Mouse (Mus musculus) heart, adult 2 months (tissue): ENCODE data around the gene Slc16a2. TPM values are rescaled to one million over a fixed set of nuclear protein-coding genes. Genes with fewer than 3 reads are reported as not detected.

Experiments
- DNase-seq, 2 experiments: peaks; one replicate each; pipeline ENCODE4 v3.0.0; 2021
- H3K27ac ChIP-seq: fragments of 200-600 bp; 2 replicates; pipeline ENCODE4 v1.8.1; 2022
- H3K27me3 ChIP-seq: fragments of 200-500 bp; 2 replicates; pipeline ENCODE4 v1.6.1; 2012; ENCODE audit warnings: mild to moderate bottlenecking, low read length, inconsistent platforms, mixed read lengths; ENCODE audit not compliant: control insufficient read depth, insufficient read depth
- H3K36me3 ChIP-seq: fragments of 200-500 bp; 2 replicates; pipeline ENCODE4 v1.6.1; 2012; ENCODE audit warnings: low read length, inconsistent platforms; ENCODE audit not compliant: control insufficient read depth, insufficient read depth
- H3K4me1 ChIP-seq: fragments of 200-500 bp; 2 replicates; pipeline ENCODE4 v1.6.1; 2011; ENCODE audit warnings: low read length; ENCODE audit not compliant: control insufficient read depth, insufficient read depth
- H3K4me3 ChIP-seq: fragments of 200-600 bp; 2 replicates; pipeline ENCODE4 v1.8.1; 2022
- H3K79me2 ChIP-seq: fragments of 200-500 bp; replicated peaks from 2 replicates; pipeline ENCODE4 v1.6.1; 2012; ENCODE audit warnings: mild to moderate bottlenecking, inconsistent platforms, low read length, moderate library complexity, mixed read lengths; ENCODE audit not compliant: control insufficient read depth, insufficient read depth
- H3K9ac ChIP-seq: fragments of 200-500 bp; 2 replicates; pipeline ENCODE4 v1.6.1; 2012; ENCODE audit warnings: low read depth, mild to moderate bottlenecking, control low read depth, inconsistent platforms, low read length, mixed read lengths
- CTCF ChIP-seq: fragments of 200-600 bp; IDR thresholded peaks from 2 replicates; pipeline ENCODE4 v1.8.1; 2022; ENCODE audit warnings: antibody characterized with exemption, mild to moderate bottlenecking, moderate library complexity
- EP300 ChIP-seq: fragments of 200-500 bp; IDR thresholded peaks from 2 replicates; pipeline ENCODE4 v1.6.1; 2011; ENCODE audit warnings: low read depth, low read length, control low read depth; ENCODE audit not compliant: insufficient read depth
- POLR2A ChIP-seq: fragments of 200-500 bp; IDR thresholded peaks from 2 replicates; pipeline ENCODE4 v1.6.1; 2011; ENCODE audit warnings: mild to moderate bottlenecking, low read depth, low read length, control low read depth; ENCODE audit not compliant: insufficient read depth
- WGBS: fragments of 180-500 bp; shearing (Covaris S2); methylation state at CpG from one replicate; pipeline ENCODE4 v1.1.7; 2018; 5-methylcytosine and 5-hydroxymethylcytosine counted together
- intact Hi-C: fragments of 180-260 bp; cut with DNase I; formaldehyde crosslinking; loops from one replicate; pipeline ENCODE4 v1.15.1; 2025
- long read RNA-seq: library from polyadenylated mRNA; stranded (forward); transcript quantifications from one replicate; pipeline ENCODE4 v2.0.0, GENCODE M21; 2021
- polyA plus RNA-seq: library from polyadenylated mRNA; depleted of rRNA; stranded (reverse); fragments of >200 nt; gene quantifications from 2 replicates; pipeline ENCODE4 v1.2.3, GENCODE M21; 2012; rRNA removed
- total RNA-seq, 2 experiments: library from RNA; stranded (reverse); gene quantifications; 2 replicates each; pipeline ENCODE4 v1.2.3; 2021

Slc16a2 gene
- 1 to 10 TPM; 7.3 to 7.8 TPM for total RNA-seq
- 12.8 and 18.5 TPM in 2 replicates for polyA plus RNA-seq
- long read RNA-seq, full-length matches to known transcripts, result 2 of 8 reads
- long read RNA-seq, partial matches to known transcripts, result 0 of 8 reads
- long read RNA-seq, other reads (novel, unspliced or antisense), result 6 of 8 reads

GRCm38 (mm10) chrX:103821832-103822196 is at the start of gene Slc16a2:
Slc16a2 (minus strand) TSS chrX:103821983.
- peak; percentile 85 for TF ChIP-seq POLR2A
- no peak for TF ChIP-seq CTCF
- peak; percentile 31; the same call in 1 of the 2 replicates for TF ChIP-seq EP300
- WGBS, result 17% methylated on average over 17 of the region's 17 CpGs
- no peaks in the 10 kb centered on the region for H3K27me3 ChIP-seq

GRCm38 (mm10) chrX:103863502-103863901 is 41.7 kb upstream of the Slc16a2 start:
- no peaks in the 10 kb centered on the region for H3K79me2 ChIP-seq
- TF ChIP-seq POLR2A (no peak), EP300 (no peak), CTCF (no peak)

More at GRCm38 (mm10) chrX:103821832-103822196, at the start of gene Slc16a2:
- intact Hi-C loops, result loop anchor here (2.0 kb wide), 1 partner anchor 125 kb away; no protein-coding TSS in a partner anchor
- H3K4me3 ChIP-seq, result peak within 1 kb of the TSS; percentile 59
- H3K9ac ChIP-seq, result peak within 1 kb of the TSS; percentile 85
- peak within 1 kb of the TSS; percentile 83 for H3K27ac ChIP-seq
- H3K4me1 ChIP-seq, result no peaks in the 10 kb centered on the region; the same call in 1 of the 2 replicates
- H3K36me3 ChIP-seq, result no peaks in the 10 kb centered on the region
- DNase-seq, result peak; percentile 72 to 77
- H3K79me2 ChIP-seq, result no peaks in the 10 kb centered on the region

GRCm38 (mm10) chrX:103862877-103863276 is 41.1 kb upstream of the Slc16a2 start:
- intact Hi-C loops, result no loop called here
- H3K79me2 ChIP-seq, result no peaks in the 10 kb centered on the region
- H3K4me3 ChIP-seq, result no peak overlapping the region
- no peaks in the 10 kb centered on the region for H3K27me3 ChIP-seq
- no peak overlapping the region for H3K27ac ChIP-seq
- no peak for DNase-seq
- H3K4me1 ChIP-seq, result no peaks in the 10 kb centered on the region
- TF ChIP-seq CTCF, result no peak
- no peak for TF ChIP-seq POLR2A
- no peaks in the 10 kb centered on the region for H3K36me3 ChIP-seq
- H3K9ac ChIP-seq, result no peak overlapping the region
- 91% methylated on average over 3 of the region's 3 CpGs for WGBS

More at GRCm38 (mm10) chrX:103863502-103863901, 41.7 kb upstream of the Slc16a2 start:
- Histone ChIP-seq H3K27ac (peak overlapping the region; percentile 33; the same call in 1 of the 2 replicates), H3K4me3 (no peak overlapping the region), H3K27me3 (no peaks in the 10 kb centered on the region), H3K9ac (no peak overlapping the region), H3K36me3 (no peaks in the 10 kb centered on the region), H3K4me1 (no peaks in the 10 kb centered on the region)
- DNase-seq, result no peak
- 37% methylated on average over 2 of the region's 2 CpGs for WGBS
- intact Hi-C loops, result no loop called here

- H3K79me2 ChIP-seq, result no peaks in the 10 kb centered on the region
- no peak overlapping the region for H3K27ac ChIP-seq
- no peak overlapping the region for H3K9ac ChIP-seq
- no peaks in the 10 kb centered on the region for H3K36me3 ChIP-seq
- no peaks in the 10 kb centered on the region for H3K4me1 ChIP-seq
- H3K27me3 ChIP-seq, result no peaks in the 10 kb centered on the region
- peak in 1 of 2 experiments; percentile 3 for DNase-seq
- no peak overlapping the region for H3K4me3 ChIP-seq
- no peak for TF ChIP-seq POLR2A
- peak; percentile 79 for TF ChIP-seq CTCF
- no peak for TF ChIP-seq EP300
- intact Hi-C loops, result loop anchor here (1.0 to 5.0 kb wide), 2 partner anchors 150 to 363 kb away; no protein-coding TSS in a partner anchor
- 40% methylated on average over 2 of the region's 2 CpGs for WGBS
These were observed 23.5 kb upstream of the Slc16a2 start for GRCm38 (mm10) chrX:103845266-103845665.

GRCm38 (mm10) chrX:103828836-103829235 is 7.1 kb upstream of the Slc16a2 start:
- 92% methylated on average over 2 of the region's 2 CpGs for WGBS
- no peaks in the 10 kb centered on the region for H3K4me1 ChIP-seq
- no peaks in the 10 kb centered on the region for H3K79me2 ChIP-seq
- no peak overlapping the region for H3K9ac ChIP-seq
- H3K27me3 ChIP-seq, result no peaks in the 10 kb centered on the region
- intact Hi-C loops, result no loop called here
- H3K4me3 ChIP-seq, result no peak overlapping the region
- no peak overlapping the region for H3K27ac ChIP-seq
- no peak for DNase-seq
- no peak for TF ChIP-seq EP300
- no peak for TF ChIP-seq POLR2A
- no peak for TF ChIP-seq CTCF
- no peaks in the 10 kb centered on the region for H3K36me3 ChIP-seq

GRCm38 (mm10) chrX:103822271-103822811 is 558 bp upstream of the Slc16a2 start:
- WGBS, result 16% methylated on average over 20 of the region's 20 CpGs
- Histone ChIP-seq H3K79me2 (no peaks in the 10 kb centered on the region), H3K4me3 (peak overlapping the region; percentile 59), H3K27ac (peak overlapping the region; percentile 83), H3K9ac (peak overlapping the region; percentile 53), H3K27me3 (no peaks in the 10 kb centered on the region), H3K4me1 (no peaks in the 10 kb centered on the region; the same call in 1 of the 2 replicates), H3K36me3 (no peaks in the 10 kb centered on the region)
- peak; percentile 66 to 68 for DNase-seq
- intact Hi-C loops, result loop anchor here (2.0 kb wide), 1 partner anchor 126 kb away; no protein-coding TSS in a partner anchor
- TF ChIP-seq EP300, result no peak
- TF ChIP-seq CTCF, result no peak
- no peak for TF ChIP-seq POLR2A
